Comparison of ENCODE assay signal across 11 mouse cellular contexts in genomic region chr17:62775401-62775800, GRCm38 (mm10).
"Had no signal": no experiment of that assay in that cellular context is flagged by ENCODE, and none has a peak within 500 bp of the region (broad histone marks: within the 10 kb centered on the region; RNA-seq: fewer than 3 reads in every experiment).

No protein-coding gene starts in this region.

- H3K9ac ChIP-seq: limb, embryonic 12.5 days; liver, embryonic 13.5 days; liver, postnatal 0 days; neural tube, embryonic 13.5 days had no signal

- DNase-seq: kidney, adult 11 months; liver; liver, embryonic 13.5 days; liver, postnatal 0 days; midbrain, embryonic 14.5 days; right cerebral cortex, postnatal 14 days; thymus, adult 2 months; thymus, postnatal 25 days had no signal

- H3K4me3 ChIP-seq: limb, embryonic 12.5 days; liver, embryonic 13.5 days; neural tube, embryonic 13.5 days had no signal

- H3K9me3 ChIP-seq: limb, embryonic 12.5 days; liver, embryonic 13.5 days; neural tube, embryonic 13.5 days had no signal

- H3K4me2 ChIP-seq: limb, embryonic 12.5 days; liver, embryonic 13.5 days; neural tube, embryonic 13.5 days had no signal

- H3K4me1 ChIP-seq: liver, embryonic 13.5 days had no signal

- ATAC-seq: liver, postnatal 0 days had no signal

- H3K36me3 ChIP-seq: limb, embryonic 12.5 days; liver, embryonic 13.5 days; neural tube, embryonic 13.5 days had no signal

- H3K27ac ChIP-seq: kidney, postnatal 0 days; limb, embryonic 12.5 days; liver, embryonic 13.5 days; neural tube, embryonic 13.5 days had no signal

- H3K27me3 ChIP-seq: limb, embryonic 12.5 days; liver, embryonic 13.5 days; neural tube, embryonic 13.5 days had no signal
